Mouse (Mus musculus): Measurements from ENCODE around the gene Lyl1.
A peak's percentile ranks its signal among the peaks of the same experiment; 100 is the strongest.

Lyl1 gene

DNA sequence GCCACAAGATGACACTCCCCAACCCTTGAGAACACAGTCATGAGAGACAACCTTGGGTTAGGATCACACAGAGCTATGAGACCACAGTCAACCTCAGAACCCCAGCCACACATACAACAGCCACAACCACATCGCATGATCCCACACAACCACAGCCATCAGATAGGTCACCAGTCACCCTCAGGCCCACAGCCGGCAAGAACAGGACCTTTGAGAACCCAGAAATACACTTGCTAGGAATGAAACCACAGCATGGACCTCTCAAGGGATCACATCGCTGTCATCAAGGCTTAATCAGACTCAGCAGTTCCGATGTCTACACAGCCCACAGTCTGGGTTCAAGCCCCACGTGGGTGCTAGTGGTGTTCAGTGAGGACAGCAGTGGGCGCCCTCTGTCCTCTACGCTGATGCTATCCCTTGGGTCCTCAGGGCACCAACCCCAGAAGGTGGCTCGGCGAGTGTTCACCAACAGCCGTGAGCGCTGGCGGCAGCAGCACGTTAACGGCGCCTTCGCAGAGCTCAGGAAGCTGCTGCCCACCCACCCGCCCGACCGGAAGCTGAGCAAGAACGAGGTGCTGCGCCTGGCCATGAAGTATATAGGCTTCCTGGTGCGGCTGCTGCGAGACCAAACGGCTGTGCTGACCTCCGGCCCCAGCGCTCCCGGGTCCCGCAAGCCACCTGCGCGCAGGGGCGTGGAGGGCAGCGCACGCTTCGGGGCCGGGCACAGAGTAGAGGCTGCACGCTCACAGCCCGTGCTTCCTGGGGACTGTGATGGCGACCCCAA, 2.4 kb downstream of the Lyl1 start:
- DNase-seq (ENCODE audit: low spot score in 2 of 2): peak in 1 of 2 experiments; percentile 31

DNA sequence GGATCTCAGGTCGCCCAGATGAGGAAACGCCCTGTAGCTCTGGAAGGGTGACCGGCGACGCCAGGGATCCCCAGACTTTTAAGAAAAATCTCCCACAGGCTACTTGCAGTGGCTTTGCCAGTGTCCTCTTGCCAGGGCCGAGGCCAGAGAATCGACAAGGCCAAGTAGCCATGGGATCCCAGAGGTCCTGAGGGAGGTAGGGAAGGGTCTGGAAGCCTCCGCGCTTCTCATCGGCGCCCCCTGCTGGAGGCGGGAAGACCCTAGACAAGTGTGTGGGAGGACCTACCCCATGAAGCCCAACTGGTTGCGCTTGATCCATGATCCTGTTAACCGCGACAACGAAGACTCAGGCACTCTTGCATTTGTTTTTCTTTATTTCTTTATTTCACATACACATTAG, 3.1 kb downstream of the Lyl1 start:
- DNase-seq (ENCODE audit: low spot score in 2 of 2): peak; percentile 72 to 91

DNA sequence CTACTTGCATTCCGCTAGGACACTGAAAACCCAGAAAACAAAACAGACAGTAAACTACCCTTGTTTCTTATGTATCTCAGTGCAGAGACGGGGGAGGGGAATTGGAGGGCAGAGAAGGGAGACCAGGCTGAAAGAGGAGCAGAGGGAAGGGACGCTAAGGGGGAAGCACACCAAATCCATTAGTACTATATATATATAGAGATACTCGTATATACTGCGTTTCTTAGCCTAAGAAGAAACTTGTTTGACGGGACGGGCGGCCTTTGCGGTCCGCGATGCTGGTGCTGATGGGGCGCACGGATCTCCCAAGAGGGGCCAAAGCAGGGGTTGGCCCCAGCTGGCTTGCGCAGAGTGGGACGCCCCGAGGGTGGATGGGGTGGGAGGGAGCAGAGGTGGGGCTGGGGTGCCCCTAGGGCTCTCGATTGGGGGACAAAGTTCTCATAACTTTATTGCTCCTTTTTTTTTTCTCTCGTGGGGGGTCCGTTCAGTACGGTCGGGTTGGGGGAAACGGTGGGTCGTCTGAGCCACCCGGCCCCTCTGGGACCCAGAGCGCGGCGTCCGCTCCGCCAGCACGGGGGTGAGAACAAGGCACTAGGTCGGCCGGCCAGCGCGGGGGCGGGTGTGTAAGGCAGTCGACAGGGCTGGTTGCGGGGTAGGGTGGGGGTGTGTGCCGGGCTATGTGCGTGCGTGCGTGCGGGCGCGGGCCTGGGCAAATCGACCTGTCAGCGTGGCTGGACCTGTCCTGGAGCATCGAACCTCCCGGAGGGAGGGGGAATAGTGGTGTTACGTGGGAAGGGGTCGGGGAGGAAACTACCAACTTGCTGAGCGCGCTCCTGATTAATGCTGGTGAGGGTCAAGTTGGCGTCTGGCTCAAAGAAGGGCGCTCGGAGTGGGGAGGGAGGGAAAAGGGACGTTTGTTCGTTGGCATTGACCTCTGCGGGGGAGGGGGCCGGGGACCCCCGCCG, 3.9 kb downstream of the Lyl1 start:
- no peak for DNase-seq (ENCODE audit: low spot score in 2 of 2)

DNA sequence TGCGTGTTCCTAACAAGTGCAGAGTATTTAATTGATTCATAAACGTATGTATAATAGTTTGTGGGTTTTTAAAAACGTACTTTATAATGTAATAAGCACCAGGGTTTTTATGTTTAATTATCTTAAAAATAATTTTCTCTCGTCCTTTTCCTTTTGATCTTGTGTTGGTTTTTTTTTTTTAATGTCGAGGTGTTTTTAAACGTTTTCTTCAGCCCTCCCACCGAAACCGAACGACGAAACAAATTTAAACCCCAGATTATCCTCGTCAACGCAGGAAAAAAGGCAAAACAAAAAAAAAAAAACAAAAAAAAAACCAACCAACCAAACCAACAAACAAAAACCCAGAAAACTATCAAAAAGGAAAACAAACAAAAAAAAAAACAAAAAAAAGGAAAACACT, 4.7 kb downstream of the Lyl1 start:
- no peak for DNase-seq (ENCODE audit: low spot score in 2 of 2)

DNA sequence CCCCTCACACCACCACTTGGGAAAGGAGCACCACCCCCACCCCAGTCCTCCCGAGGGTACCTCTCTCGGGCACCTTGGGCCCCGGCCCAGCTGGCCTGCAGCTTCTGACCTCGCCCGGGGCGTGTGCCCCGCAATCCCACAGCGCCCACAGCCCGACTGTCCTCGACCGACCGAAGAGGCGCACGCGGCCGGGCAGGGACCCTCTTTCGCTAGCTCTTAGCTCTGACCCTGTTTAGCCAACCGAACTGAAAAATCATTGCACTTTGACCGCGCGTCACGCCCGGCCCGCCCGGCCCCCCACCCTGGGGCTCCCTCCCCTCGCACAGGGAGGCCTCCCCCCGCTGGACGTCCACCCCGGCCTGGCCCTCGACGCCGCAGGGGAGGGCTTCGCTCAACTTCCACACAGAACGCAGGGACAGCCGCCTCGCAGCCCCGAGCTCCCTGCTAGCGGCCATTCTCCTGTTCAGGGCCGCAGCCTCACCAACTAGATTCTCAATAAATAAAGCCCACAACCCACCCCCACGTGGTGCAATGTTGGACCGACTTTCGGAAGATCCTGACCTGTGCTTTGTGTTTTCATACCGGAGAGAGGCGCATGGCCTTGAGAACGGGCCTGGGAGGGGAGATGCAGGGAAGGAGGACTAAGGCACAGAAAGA, 5.5 kb downstream of the Lyl1 start:
- no peak for DNase-seq (ENCODE audit: low spot score in 2 of 2)

DNA sequence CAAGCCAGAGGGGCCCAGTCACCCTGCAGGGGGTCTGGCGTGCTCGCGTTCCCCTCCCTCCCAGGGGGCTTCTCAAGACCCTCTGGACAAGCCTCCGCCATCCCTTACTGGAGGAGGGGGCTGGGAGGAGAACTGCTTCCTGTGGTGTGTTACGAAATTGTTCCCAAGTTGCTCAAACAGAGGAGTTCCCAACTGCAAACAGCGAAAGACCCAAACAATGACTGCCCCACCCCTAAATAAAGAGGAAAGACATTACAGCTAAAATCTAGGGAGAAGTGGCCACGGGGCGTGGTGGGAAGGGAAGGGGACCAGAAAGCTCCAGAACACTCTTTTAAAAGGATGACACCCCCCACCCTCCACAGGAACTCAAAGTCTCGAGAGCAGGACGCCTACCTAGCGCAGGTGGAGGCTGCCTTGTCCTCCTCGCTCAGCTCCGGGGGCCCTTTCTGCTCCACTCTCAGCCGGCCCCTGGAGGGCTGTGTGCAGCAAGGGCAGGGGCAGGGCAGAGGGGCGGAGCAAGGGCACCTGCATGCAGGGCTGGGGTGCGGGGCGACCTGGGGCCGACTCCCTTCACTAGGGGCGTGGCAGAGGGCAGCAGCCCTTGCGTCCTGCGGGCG, 6.1 kb downstream of the Lyl1 start:
- peak in 1 of 2 experiments; percentile 25 for DNase-seq (ENCODE audit: low spot score in 2 of 2)

DNA sequence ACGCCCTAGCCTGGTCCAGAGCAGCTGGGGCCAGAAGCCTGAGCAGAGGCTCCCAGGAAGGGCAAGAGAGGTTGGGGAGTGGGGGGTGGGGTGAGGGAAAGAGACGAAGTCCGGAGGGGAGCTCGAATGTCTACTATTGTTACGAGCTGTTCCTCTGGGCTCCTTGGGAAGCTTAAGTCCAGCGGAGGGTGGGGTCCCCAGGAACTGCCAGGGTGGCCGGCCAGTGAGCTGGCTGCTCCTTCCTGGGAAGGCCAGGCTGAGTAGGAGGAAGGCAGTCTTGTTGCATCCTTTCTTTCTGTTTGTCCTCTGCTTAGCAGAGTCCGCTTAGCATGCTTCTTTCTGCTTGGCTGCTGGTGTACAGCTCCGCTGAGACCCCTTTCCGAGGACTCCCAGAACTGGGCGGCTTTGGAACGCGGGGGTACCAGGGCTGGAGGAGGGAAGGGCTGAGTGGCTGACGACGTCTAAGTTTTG, 6.8 kb downstream of the Lyl1 start:
- DNase-seq (ENCODE audit: low spot score in 2 of 2): no peak

DNA sequence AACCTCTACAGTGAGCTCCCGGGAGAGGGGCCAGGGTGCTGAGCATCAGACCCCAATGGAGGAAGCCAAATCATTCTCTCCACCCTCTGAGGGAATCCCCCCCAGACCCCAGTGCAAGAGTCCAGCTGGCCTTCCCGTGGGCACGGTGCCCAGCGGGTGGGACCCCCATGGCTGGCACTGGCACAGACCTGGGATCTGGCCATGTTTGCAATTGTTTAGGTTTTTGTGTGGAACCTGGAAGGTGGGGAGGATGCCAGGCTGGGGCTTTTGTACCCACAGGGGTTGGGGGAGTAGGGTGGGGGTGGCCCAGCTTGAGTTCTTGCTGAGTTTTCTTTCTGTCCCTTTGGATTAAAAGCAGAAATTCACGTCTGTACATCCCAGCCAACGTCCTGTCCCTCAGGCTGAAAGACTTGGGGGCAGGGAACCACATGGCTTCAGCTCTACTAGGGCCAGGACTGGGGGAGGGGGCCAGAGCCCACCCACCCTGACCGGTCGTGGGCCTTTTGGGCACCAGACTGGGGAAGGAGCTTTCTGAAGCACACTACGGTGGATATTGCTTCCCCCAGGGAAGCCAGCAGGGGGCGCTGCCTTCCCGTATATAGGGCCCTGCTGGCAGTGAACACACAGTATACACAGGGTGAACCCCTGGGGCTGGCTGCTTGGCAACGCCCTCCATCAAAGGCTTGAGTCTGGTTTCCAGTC, 7.7 kb downstream of the Lyl1 start:
- peak; percentile 63 to 85 for DNase-seq (ENCODE audit: low spot score in 2 of 2)

DNA sequence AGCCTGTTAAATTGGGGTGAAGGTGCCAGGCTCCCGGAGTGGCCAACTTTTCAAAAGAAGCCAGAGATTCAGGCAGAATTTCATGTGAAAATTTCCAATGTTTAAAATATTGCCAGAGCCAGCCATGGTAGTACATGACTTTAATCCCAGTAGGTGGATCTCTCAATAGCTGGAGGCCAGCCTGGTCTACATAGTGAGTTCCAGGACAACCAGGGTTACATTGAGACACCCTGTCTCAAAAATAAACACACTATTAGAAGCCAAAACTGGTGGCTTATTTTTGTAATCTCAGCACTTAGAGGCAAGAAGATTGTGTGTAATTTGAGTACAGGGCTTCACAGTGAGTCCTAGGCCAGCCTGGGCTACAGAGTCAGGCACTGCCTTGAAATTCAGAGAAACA, 8.7 kb downstream of the Lyl1 start:
- DNase-seq (ENCODE audit: low spot score in 2 of 2): no peak

DNA sequence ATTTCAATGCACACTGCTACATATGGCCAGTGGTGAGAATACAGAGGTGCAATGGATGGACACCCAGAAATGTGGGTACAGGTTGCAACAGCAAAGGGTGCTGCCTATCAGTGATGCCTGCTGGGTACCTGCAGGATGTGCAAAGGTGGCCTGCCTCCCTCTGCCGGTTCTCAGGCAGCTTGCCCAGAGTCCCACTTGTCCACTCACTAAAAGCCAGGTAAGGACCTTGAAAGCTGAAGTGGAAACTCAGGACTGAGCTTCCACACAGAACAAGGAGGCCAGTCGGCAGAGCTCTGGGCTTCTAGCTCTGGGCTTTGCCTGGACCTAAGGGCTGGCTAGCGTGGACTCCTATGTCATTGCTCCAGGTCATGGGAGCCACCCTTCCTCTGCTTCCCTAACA, 10.1 kb downstream of the Lyl1 start:
- no peak for DNase-seq (ENCODE audit: low spot score in 2 of 2)

DNA sequence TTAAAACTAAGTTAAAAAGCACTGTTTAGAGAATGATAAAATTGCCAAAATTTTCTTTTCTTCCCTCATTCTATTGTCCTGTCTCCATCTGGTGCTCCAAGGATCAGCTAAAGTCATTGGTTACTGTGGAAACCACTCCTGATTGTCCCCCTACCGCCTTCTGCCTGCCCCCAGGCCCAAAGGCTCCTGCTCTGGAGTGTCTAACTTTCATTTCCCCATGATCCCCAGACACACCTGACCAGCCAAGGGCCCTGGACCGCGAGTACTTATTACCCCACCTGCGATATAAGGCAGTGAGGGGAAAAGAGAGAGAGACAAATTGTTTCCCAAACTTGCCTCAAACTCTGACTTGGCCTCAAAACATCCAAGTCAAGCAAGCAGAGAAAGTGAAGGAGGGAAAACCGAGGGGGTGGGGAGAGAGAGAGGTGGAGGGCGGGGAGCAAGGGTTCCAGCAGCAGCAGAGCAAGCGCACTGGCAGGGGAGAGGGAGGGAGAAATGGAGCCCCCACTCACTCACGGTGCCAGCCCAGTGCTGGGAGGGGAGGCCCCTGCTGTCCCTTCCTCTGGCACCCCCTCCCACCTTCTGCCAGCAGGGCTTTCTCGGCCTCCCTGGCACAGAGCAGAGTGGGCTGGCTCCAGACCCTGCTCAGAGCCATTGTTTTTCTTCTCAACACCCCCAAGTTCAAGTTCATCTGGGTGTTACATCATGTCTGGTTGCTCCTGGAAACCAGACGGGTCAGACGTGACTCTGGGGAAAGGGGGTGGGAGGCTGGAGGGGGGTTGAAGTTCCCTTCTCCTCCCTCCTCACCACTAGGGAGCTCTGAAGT, 10.9 kb downstream of the Lyl1 start:
- DNase-seq (ENCODE audit: low spot score in 2 of 2): no peak

DNA sequence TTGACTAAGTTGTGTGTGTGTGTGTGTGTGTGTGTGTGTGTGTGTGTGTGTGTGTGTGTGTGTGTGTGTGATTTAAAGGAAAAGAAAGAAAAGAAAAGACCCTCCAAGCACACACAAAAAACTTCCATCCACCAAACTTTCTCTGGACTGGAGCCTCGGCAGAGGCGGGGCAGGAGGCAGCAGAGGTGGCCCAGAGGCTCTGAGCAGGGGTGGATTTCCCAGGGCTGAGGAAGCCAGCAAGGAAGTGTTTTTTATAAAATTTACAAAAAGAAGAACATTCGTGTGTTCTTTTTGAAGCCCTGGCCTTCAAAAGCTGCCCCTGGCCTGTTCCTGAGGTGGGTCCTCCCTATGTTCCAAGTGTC, 11.5 kb downstream of the Lyl1 start:
- DNase-seq (ENCODE audit: low spot score in 2 of 2): no peak

DNA sequence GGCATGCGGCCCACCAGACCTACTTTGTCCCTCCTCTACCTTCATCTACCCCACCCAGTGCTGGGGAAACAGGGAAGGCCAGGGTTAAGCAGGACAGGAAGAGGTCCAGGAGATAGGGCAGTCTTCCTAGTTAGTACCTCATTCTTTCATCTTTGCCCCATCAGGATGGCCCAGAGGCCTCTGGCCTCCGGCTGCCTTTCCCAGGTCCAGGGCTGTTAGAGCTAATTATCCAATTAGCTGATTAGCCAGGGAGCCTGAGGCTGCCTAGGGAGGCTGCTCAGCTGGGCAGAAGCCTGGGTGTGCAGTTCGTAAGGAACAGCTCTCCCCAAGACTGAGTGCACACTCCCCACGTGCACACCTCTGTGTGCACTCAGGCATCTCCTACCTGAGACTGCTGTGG, 12.1 kb downstream of the Lyl1 start:
- no peak for DNase-seq (ENCODE audit: low spot score in 2 of 2)

DNA sequence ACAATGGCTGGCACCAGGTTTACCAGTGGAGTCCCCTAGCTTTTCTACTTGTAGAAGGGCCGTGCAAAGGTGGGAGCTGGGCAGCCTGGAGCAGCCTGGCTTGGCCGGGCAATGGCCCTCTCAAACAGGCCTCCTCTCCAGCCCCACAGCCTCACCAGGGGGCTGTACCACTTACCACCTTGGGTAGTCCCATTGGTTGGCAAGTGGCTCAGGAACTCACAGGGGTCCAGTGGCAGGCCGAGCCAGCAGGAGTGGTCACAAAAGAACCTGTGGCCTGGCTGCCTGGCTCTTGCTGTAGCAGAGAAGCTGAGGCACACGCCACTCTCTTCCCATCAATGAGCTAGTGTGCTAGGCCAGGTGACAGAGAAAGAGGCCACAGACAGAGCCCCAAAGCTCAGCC, 12.9 kb downstream of the Lyl1 start:
- no peak for DNase-seq (ENCODE audit: low spot score in 2 of 2)

DNA sequence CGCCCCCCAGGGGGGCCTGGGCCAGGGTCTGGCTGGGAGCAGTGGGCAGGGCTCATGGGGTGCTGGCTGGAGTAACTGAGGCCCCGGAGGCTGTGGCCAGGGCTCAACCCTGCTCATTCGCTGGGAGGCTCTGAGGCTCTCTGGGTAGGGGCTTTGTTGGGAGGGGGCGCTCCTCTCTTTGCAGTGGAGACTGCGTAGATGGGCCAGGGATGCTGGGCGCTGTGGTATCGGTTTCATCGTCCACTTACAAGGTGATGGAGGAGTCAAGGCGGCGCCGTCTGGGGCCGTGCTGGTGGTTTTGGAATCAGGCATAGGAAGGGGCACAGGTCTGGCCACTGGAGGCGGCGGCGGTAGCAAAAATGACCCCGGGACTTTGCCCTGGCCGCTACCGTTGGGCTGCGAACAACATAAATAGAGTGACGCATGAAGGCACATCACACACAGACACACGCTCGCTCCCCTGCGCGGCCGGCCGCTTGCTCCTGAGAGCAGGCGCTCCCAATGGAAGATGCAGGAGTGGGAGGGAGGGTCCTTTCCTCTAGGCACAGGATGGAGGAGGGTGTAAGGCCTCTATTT, 14.7 kb downstream of the Lyl1 start:
- DNase-seq (ENCODE audit: low spot score in 2 of 2): no peak

DNA sequence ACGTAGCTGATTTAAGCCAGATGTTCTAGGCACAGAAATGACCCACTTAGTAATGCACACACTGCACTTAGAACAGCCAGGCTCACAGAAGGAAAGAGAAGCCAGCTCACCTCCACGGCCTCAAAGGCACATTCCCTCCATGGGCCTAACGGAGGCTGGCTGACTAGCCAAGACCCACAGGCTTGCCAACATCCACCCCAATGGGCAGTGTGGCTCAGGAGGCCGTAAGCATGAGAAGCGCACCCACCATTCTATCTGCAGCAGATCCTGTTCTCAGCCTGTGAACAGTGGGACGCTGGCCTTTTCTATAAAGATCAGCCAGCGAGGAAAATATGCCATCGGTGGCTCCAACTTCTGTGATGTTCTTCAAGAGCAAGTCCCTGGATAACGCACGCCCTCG, 15.5 kb downstream of the Lyl1 start:
- DNase-seq (ENCODE audit: low spot score in 2 of 2): no peak

DNA sequence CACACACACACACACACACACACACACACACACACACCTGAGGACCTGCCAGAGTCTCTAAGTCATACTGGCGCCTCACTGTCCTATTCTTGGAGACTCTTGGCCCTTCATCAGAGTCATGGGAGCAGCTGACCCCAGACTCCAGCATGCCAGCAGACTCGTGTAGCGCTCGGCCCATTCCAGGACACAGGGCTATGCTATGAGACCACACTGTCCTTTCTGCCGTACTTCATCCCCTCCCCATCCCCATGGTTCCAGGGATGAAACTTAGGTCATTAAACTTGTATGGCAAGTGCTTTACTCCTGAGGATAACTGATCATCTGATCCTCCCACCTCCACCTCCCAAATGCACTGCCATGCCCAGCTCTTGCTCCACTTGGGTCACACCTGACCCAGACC, 17.2 kb downstream of the Lyl1 start:
- no peak for DNase-seq (ENCODE audit: low spot score in 2 of 2)

DNA sequence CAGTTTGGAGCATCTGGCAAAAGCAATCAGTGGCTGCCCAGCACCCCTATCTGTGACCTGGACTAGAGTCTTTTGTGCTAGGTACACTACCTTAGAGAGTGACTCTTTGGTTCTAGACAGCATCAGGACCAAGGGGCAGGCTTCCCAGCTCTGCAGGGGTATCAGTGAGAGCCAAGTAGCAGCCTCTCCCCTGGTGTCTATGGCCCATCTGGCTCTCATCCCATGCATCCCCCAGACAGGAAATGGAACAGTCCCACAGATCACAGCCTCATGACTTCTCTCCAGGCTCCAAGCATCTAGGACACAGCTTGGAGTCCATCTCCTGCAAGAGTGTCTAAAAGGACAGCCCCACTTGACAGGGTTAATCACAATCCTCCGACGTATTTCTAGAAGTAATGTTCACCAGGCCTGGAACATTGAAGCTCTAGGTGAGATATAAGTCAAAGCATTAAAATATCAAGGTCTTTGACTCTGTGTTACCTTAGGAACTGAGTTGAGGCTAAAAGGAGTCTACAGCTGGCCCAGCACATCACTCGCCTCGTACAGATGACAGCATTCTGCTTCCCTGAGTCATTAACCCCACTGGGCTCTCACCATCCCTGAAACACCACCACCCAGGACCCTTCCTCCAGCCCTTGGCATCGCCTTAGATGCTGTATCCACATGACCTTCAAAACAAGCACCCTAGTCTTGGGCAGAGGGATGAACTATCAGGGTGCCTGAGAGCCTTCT, 17.9 kb downstream of the Lyl1 start:
- DNase-seq (ENCODE audit: low spot score in 2 of 2): no peak

DNA sequence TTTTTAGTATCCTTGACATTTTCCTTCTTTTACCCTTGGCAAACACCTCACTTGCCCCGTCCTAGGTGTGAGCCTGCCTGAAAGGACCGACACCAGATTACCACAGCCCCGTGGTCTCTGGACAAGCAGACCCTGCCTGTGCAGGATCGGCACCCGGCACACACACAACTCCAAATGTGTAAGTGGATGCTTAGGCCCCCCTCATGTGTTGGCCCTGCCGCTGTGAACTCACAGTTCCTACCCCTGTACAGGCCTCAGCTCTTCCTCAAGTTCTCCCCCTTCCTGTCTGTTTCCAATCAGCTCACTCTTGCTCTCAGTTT, 21.2 kb downstream of the Lyl1 start:
- DNase-seq (ENCODE audit: low spot score in 2 of 2): no peak
